Mouse (Mus musculus) layer of hippocampus, adult 9-10 months (tissue): ENCODE measurements around the gene Serpinb8.

Source experiments
- DNase-seq: peaks from one replicate; pipeline ENCODE4 v3.0.0; 2022; ENCODE audit warnings: low spot score

The Serpinb8 gene

GRCm38 (mm10) chr1:107645086-107645485 lies 55.3 kb downstream of the Serpinb8 start:
- peak; percentile 9 for DNase-seq

- DNase-seq = no peak
Observed at GRCm38 (mm10) chr1:107657689-107658088, 67.9 kb downstream of the Serpinb8 start.
